Mouse (Mus musculus): ENCODE data around the gene Dirc2. TPM values are rescaled to one million over a fixed set of nuclear protein-coding genes. Genes with fewer than 3 reads are reported as not detected.

The Dirc2 gene
- 32.8 and 34.8 TPM in 2 replicates for polyA plus RNA-seq (2012; rRNA removed)

DNA sequence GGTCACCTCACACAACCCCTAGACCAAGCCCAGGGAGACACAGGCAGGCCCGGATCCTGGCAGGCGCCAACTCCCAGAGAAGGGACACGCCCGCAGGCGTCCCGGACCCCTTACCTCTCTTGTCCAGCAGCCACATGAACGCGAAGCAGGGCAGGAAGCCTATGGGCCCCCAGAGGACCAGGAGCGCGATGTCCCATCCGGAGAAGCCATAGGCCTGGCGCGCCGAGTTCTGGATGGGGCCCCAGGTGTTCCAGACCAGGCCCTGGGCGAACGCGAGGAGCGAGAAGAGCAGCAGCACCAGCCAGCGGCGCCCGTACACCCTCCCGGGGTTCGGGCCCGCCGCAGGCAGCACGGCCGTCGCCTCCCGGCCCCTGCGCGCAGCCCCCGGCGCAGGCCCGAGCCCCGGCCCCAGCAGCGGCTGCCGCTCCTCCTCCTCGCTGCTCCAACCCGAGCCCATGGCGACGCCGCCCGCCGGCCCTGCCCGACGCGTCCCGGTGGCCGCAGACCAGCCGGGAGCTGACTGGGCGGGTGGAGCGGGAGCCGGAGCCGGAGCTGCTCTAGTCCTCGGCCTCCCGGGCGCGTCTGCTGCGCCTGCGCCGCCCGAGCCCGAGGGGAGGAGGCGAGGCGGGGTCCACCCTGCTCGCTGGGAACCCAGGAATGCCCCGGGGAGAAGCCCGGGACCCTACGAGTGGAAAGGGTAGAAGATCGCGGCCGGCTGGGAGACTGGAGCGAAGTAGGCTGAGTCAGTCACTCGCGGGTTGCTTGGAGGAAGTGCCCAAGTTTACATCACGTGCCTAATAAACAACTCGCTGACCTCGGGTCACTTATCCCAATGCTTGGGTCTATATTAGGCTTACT lies at the start of gene Dirc2:
TSS of gene Dirc2 (minus strand) at position 572 of the 858 bp plus-strand sequence.
- peak; percentile 84 for DNase-seq (ENCODE audit: low spot score)

DNA sequence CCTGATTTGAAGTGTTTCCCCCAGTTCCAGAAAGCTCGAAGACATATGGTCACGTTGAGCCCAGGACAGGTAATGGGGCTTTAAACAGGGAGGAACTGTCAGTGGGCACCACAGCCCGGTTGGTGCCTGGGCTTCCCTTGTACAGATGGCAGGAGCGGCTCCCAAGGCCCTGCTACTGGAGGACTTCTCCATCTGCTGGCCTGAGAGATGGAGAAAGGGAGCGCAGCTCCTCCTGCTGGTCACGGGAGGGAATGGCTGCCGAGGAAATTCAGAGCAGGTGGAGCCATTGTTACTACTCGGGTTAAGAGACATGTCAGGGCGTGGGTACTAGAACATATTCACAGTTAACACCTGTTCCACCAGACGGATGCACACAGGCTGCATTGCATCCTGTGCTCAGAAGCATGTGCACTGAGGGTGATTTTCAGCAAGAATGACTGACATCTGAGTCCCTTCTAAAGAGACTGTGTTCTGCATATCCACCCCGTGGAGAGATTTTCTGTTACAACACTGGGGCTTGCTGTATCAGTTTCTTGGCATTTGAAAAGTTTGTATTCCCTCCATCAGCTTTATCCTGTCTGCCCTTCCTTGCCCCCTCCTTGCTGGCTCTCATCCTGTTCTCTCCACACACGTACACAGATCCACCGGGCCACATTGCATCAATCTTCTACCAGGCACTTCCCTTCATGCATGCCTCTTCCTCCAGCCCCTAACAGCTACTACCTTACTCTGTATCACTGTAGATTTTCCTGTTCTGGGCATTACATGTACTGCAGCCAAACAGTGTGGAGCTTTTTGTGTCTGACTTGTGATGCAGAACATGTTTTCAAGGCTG lies 48.3 kb upstream of the Dirc2 start:
- peak; percentile 64 for DNase-seq (ENCODE audit: low spot score)

DNA sequence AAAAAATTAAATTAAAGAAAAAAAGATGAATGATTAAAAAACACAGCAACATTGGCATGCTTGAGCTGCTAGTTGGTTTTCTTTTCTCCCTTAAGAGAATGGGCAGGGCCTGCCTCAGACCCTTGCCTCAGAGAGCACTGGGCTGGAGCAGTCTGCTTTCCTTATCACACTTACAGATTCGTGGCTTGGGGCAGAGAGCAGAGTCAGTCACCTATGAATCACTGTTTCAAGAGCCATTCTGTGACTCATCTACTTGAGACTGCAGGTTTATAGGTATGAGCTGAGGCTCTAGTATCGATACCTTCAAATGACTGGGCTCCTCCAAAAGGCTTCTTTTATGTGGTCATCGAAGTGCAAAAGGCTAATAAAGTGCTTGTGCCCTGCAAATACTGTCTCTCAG lies 44.0 kb upstream of the Dirc2 start:
- DNase-seq (ENCODE audit: low spot score): no peak

DNA sequence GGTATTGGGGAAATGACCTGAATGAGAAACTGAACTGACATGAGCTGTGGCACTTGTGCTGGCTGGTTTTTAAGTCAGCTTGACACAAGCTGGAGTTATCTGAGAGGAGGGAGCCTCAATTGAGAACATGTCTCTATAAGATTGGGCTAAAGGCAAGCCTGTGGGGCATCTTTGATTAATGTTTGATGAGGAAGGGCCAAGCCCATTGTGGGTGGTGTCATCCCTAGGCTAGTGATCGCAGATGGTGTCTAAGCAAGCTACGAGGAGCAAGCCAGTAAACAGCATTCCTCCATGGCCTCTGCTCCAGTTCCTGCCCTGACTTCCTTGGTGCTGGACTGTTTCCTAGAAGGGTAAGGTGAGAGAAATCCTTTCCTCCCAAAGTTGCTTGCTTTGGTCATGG lies 39.7 kb upstream of the Dirc2 start:
- DNase-seq (ENCODE audit: low spot score): no peak

DNA sequence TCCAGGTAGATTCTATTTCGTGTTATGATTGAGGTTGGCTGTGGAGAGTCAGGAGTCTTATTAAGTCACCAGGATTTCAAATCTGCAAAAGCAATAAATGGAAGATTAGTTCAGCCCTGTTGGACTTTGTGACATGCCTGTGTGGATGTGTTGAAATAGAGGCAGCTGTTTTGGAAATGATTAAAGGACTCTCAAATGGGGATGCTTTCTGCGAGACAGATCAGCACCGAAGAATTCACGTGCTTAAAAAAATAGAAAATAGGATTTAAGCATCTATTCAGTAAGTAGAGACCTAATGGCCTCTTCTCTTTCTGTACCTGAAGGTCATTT lies 38.5 kb upstream of the Dirc2 start:
- no peak for DNase-seq (ENCODE audit: low spot score)

DNA sequence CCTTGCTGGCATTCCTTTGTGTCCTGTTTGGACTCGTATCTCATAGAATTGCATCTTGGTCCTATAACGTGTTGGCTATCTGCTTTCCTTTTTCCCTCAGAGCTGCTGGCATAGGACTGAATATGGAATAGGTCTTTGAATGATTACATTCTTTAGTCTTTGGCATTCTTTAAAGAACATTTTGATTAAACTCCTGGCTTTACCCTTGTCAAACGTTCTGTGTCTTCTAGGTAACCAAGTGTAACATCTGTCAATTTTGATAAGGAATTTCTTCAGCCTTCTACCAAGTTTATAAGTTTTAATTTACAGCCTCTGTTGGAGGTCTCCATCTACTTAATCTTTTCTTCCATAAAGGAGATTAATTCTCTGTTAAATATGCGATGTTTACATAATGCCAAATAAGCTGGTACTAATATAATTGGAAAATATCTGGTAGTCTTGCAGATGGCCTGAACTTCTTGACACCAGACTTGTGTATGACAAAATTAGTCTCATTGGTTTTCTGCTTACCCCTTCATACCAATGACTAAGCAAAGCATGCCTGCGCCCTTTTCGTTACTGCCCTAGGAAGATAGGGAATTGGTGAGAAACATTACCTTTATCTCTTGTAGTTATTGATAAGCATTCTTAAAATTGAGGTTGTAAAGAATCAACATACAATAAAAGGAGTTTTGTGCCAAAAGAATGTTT lies 38.0 kb upstream of the Dirc2 start:
- DNase-seq (ENCODE audit: low spot score): no peak

DNA sequence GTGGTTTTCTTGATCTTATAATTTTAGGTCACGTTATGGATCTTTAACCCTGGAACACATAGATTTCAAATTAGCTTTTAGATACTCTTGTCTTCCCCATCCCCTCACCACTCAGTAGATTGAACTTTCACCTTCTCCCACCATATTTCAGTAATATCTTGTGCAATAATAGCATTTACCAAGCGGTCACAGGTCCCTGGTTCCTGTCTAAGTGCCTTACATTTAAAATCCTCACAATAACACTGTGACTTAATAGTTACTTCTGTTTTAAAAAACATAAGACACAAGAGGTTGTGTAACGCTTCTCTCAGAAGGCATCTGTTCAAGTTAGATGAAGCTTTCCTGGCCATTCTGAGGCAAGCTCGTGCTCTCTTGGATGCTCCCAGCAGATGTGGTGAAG lies 34.6 kb upstream of the Dirc2 start:
- DNase-seq (ENCODE audit: low spot score): no peak

DNA sequence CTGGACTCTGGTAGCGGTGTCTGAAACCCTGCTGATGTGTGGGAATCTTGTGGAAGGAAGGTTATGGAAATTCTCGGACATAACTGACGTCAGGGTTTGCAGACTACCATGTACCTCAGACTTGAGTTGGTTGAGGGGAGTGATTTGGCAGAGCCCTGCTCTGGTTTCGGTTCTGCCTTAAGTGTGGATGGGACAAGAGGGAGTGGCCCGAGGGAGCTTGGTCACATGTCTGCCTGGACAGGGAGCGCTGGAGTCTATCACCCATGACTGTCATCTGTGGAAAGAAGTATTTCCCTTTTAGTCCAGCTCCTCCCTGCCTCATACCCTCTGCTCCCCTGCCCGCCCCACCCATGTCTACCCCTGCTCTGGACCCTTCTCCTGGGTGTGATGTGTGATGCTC lies 33.0 kb upstream of the Dirc2 start:
- DNase-seq (ENCODE audit: low spot score): no peak

DNA sequence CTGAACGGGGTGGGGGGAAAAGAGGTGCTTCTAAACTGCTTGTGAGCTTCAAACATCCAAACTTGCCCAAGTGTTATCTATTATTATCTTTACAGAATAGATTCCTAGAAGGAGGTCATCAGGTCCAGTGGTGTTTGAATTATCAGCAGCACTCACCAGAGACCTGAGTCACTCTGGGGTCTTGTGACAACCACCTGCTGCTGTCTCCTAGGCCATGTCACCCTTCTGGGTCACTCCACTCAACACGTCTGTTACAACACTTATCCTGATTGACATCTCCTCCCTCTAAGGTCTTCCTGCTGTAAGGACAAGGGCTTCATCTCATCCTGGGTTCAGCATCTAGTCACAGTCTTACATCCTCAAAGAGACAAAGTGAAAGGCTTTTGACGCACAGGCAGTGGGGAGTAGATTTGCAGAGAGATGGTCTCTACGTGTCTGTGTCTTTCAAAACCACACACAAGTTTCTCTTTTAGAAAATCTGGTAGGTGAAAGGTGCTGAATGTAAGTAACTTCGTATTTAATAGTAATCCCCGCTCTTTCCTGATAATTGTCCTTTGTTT lies 22.9 kb upstream of the Dirc2 start:
- DNase-seq (ENCODE audit: low spot score): no peak

DNA sequence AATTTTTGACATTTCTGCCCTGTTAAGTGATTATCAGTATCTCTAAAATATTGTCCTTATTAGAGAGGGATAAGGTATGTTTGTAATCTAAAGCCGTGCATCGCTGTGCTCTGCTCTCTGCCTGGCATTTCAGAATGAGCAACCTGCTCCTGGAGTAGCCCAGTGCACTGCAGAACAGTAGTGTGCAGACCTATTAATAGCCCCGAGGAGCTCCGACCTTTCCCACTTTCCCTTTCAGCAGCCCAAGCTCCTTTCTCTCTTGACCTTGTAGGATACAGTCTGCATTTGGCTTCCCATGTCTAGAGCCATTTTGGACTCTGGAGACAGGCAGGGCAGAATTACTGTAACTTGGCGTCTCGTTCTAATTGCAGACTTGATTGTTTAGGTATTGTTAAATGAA lies 19.2 kb upstream of the Dirc2 start:
- DNase-seq (ENCODE audit: low spot score): no peak

DNA sequence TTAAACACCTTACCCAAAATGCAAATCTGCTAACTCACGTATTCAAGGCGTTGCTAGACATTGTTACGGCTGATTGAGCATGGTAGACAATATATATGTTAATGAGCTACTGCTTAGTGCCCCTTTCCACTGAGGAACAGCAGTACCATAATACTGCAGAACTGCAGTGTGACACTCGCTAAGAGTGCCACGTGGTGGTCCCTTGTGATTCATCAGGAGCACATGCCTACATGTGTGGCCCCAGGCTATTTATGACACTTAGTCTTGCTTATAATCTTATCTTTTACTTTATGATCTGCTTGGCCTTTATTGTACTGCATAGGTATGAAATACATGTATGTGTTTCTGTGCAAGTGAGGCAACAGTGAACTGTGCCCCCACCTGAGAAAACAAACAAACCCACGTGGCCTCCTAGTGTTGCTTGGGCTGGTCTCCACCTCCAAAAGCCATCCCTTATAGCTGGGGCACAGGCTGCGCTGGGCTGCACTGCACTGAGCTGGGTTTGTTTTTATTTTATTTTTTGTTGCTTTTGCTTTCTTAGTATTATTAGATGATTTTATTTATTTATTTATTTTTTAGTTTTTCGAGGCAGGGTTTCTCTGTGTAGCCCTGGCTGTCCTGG lies 18.5 kb upstream of the Dirc2 start:
- DNase-seq (ENCODE audit: low spot score): no peak

DNA sequence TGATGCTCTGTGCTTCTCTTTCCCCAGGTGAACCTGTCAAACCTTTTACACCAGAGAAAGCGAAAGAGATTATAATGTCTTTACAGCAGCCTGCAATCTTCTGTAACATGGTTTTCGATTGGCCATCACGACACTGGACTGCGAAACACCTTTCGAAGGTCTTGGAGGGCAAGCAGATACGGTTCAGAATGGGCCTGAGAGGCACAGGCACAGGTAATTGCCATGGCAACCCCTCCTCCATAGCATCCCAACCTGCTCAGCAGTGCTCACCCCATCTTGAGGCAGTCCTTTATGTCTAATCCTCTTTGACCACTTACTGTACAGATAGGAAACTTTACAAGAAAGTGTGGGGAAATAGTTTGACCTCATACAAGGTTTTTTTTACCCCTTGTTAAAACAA lies 18.0 kb upstream of the Dirc2 start:
- no peak for DNase-seq (ENCODE audit: low spot score)

DNA sequence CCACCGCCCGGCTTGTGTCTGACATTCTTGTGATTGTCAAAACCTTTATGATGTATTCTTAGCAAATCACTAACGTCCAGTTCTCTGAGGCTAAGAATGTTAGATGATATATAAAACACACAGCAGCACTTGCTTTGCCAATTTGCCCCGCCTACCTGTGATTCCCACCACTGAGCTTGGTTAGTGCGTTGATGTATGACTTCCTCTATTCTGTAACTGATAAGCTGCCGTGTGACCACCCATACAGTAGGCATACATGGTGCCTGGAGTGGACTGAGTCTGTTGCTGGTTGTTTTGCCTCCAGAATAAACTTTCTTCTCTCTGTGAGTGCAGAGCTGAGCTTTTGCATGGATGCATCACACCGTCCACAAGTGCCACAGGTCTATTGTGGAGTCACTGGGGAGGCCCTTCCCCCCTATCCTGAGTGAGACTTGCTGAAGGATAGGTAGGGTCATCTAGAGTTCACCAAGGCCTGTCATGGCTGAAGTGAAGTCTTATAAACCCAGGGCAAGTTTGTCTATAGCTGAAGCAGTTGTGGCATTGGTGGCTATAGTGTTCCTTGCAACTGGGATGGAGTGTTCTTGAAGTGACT lies 15.1 kb upstream of the Dirc2 start:
- DNase-seq (ENCODE audit: low spot score): no peak

DNA sequence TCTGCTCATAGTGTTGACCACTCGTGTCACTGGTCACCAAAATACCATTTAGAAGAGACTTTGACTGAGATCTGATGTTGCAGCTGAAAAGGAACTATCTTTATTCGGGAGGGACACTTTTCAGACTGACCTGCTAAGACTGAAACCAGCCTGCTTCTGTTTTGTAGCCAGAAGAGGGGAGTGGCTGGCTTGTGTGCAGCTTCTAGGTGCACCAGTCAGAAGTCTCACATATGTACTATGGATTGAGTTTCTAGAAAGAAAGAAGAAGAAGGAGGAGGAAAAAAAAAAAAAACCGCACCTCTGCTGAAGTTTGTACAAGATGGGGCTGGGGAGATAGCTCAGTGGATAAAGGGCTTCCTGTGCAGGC lies 14.0 kb upstream of the Dirc2 start:
- no peak for DNase-seq (ENCODE audit: low spot score)

DNA sequence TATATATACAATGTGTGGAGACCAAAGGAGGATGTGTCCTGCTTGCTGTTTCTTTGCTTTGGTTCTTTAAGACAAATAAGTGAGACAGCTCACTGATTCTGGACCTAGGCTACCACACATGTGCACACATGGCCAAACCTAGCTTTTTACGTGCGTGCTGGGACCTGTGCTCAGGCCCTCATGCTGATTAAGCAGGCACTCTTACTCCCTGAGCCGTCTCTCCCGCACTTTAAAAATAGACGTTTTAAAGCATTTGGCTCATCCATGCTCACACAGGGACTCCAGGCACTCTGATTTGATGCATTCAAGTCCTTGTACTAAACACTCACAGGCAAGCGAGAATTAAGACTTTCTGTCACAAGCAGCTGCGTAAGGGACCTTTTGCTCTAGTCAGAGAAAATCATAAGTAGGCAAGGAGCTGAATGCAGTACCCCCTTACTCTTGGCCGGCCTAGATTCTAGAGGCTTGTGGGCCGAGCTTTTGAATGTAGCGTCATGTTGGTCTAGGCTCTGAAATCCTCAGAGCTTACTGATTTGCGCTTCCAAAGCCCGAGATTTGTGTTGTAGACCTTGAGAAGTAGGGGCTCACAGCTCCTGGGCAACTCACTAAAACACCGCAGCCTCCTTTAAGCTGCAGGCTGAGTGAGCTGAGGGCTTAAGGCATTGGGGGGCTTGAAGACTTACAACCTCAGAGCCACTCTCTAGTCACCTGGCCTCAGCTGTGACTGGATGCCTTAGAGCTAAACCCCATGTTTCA lies 13.5 kb upstream of the Dirc2 start:
- no peak for DNase-seq (ENCODE audit: low spot score)

DNA sequence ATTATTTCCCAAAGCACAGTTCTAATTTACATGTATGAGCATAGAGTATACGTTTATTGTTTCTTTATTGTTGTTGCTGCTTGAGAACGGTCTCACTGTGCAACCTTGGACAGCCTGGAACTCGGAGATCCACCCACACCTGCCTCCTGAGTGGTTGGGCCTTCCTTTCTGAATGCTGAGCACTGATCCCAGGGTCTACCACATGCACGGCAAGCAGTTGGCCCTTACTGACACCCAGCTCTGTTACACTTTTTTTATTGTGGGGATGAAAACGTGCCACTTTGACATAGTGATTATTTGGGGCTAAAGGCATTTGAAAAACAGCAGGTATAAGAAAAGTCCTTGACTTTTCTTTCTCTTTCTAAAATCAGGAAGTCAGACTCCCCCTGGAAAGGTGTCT lies 12.5 kb upstream of the Dirc2 start:
- no peak for DNase-seq (ENCODE audit: low spot score)

DNA sequence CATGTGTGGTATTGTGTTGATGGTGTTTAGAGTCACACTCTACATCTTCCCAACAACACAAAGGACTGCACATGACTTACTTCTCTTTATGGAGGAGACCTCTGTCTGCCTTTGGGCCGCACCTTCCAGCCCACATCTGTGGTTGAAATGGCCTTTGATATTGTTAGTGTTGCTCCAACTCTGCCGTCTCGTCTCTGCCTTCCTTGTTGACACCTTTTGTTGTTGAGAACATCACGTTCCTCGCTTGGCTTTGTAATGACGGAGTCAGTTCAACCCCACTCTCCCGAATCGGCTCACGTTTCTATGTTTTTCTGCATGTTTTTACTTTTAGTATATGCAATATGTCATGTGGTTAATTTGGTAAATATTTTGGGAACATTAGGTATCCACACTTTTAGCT lies 11.9 kb upstream of the Dirc2 start:
- DNase-seq (ENCODE audit: low spot score): no peak

DNA sequence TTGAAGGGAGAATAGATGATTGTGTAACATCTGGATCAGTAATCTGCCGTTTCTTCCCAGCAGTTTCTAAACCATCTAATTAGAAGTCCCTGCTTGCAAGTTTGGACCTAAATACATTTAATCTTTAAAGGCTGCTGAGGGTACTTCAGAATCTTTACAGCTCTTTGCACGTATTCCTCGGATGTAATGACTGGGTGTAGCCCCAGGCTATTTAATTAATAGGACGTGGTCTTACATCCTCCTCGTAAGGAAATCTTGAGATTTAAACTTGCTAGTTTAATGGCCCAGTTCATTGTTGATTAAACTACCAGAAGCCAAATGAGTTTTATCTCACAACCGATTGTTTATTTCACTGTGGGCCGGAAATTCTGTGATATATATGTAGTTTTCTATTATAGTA lies 10.5 kb upstream of the Dirc2 start:
- DNase-seq (ENCODE audit: low spot score): no peak

DNA sequence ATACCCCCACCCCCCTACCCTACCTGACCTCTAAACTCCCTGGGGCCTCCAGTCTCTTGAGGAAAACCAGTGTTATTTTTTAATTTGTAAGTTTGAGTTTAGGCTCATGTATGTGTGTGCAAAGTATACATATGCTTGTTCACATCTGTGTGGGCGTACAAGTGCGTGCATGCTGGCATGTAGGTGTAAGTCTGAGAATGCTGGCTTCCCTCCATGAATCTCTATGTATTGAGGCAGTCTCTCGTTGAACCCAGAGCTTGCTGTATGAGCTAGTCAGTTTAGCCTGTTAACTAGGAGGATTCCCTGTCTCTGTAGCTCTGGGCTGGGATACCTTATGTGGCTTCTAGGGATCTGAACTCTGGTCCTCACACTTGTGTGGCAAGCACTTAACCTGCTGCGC lies 8.6 kb upstream of the Dirc2 start:
- DNase-seq (ENCODE audit: low spot score): no peak

DNA sequence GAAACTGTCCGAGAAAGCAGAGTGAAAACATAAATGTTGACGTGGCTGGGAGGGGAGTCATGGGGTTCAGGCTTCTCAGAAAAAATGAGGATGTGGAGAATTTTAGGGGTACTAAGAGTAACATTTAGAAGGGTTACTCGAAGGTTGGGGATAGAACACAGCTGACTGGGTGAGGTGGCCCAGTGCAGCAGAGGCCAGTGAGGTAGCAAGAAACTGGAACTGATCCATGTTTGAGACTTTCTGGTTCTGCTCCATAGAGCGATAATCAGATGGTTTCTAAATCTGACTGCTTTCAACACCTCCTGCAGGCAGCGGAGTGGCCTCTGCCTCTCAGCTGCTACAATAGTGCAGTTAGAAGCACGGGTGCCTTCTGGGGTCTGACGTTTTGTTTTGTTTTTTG lies 7.6 kb upstream of the Dirc2 start:
- DNase-seq (ENCODE audit: low spot score): no peak

DNA sequence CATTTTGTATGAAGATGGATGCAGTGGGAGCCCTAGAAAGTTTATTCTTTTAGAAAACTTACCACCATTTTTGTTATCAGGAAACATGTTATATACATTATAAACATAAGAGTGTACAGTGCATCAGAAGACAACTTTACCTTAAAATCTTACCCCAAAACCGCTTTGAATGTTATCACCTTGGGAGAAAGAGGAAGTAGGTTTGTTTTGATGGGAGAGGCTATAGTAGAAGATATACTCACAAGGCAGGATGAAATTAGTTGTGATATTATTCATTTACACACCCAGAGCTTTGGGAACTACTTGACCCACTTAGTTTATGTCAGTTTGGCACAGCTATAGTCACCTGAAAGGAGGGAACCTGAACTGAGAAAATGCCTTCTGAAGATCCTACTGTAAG lies 6.7 kb upstream of the Dirc2 start:
- DNase-seq (ENCODE audit: low spot score): no peak
